Comparison of ENCODE assay signal across 8 mouse cellular contexts in the genomic region with DNA sequence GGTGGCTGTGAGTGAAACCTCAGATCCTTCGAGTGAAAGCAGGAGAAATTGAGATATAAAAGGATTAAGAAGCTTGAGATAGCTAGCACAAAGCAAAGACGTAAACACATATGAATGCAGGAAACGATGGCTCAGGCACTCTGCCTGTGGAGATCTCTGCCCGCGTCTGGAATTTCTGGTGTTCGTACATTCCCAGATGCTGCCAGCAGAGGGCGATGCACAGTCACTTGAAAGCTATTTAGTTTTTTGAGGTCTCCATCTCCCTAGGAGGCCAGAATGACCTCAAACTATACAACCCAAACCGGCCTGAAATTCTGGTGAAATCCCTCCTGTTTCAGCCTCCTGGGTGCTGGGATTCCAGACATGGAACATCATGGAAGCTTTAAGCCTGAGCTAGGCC. TPM values are rescaled to one million over a fixed set of nuclear protein-coding genes. Genes with fewer than 3 reads are reported as not detected.
DNase-seq lines count a peak whose midpoint lies in the region; TF ChIP-seq lines count a peak whose summit lies in the region.
"Had no signal": no experiment of that assay in that cellular context is flagged by ENCODE, and none has a peak within 500 bp of the region (broad histone marks: within the 10 kb centered on the region; RNA-seq: fewer than 3 reads in every experiment).

No protein-coding gene starts in this region.

- TF ChIP-seq EP300 in ES-Bruce4 (IDR thresholded peaks at IDR 0.05; ENCODE audit: insufficient read depth, low read depth, low read length) = no peak

- peaks cover 1% of the 10 kb centered on the region for H3K4me1 ChIP-seq in ES-Bruce4 (ENCODE audit: control insufficient read depth, insufficient read depth, low read length)
- no peaks in the 10 kb centered on the region for H3K4me1 ChIP-seq in spleen, adult 2 months (ENCODE audit: control insufficient read depth, insufficient read depth, insufficient read length)

- no peaks in the 10 kb centered on the region for H3K27me3 ChIP-seq in ES-Bruce4 (ENCODE audit: control insufficient read depth, insufficient read depth, low read length, poor library complexity, severe bottlenecking)
- H3K27me3 ChIP-seq in spleen, adult 2 months (ENCODE audit: control insufficient read depth, insufficient read depth, low read length) = no peaks in the 10 kb centered on the region

- no peaks in the 10 kb centered on the region for H3K36me3 ChIP-seq in ES-Bruce4 (ENCODE audit: control insufficient read depth, insufficient read depth, low read length, poor library complexity, severe bottlenecking)
- no peaks in the 10 kb centered on the region for H3K36me3 ChIP-seq in spleen, adult 2 months (ENCODE audit: control insufficient read depth, insufficient read depth, low read length)
- H3K36me3 ChIP-seq: lung, embryonic 15.5 days had no signal

- no peaks in the 10 kb centered on the region for H3K9me3 ChIP-seq in ES-Bruce4 (replicated peaks; ENCODE audit: control insufficient read depth, insufficient read depth, low read length, poor library complexity, severe bottlenecking)
- H3K9me3 ChIP-seq: lung, embryonic 15.5 days had no signal

- peak; percentile 75 for TF ChIP-seq CTCF in ES-Bruce4 (IDR thresholded peaks at IDR 0.05; ENCODE audit: low read depth, low read length)
- TF ChIP-seq CTCF in spleen, adult 2 months (IDR thresholded peaks at IDR 0.05; ENCODE audit: extremely low read depth, insufficient read depth, insufficient read length, insufficient replicate concordance) = peak; percentile 61; the same call in 1 of the 2 replicates

- WGBS in spleen, adult 2 months = 3% methylated on average over 8 of the region's 8 CpGs

- H3K27ac ChIP-seq in ES-Bruce4 (ENCODE audit: insufficient read depth, low read length) = no peak overlapping the region
- H3K27ac ChIP-seq in spleen, adult 2 months (ENCODE audit: insufficient read depth, low read length) = no peak overlapping the region
- H3K27ac ChIP-seq: lung, embryonic 15.5 days had no signal

- no peak for TF ChIP-seq POLR2A in ES-Bruce4 (IDR thresholded peaks at IDR 0.05; ENCODE audit: insufficient read depth, low read length)
- TF ChIP-seq POLR2A in spleen, adult 2 months (IDR thresholded peaks at IDR 0.05; ENCODE audit: low read depth, low read length) = no peak

- no peak overlapping the region for H3K4me3 ChIP-seq in ES-Bruce4 (ENCODE audit: low read depth, low read length)
- no peak overlapping the region for H3K4me3 ChIP-seq in spleen, adult 2 months (ENCODE audit: extremely low read depth, insufficient read depth, insufficient read length)
- H3K4me3 ChIP-seq: lung, embryonic 15.5 days had no signal

- H3K9ac ChIP-seq in ES-Bruce4 (ENCODE audit: low read depth, poor library complexity, severe bottlenecking) = no peak overlapping the region
- H3K9ac ChIP-seq: lung, embryonic 15.5 days had no signal

- peak; percentile 76 to 82 for DNase-seq in adrenal gland, adult 18-20 months (ENCODE audit: low spot score in 2 of 2)
- DNase-seq in embryo, embryonic 10.5 days (ENCODE audit: low spot score) = peak; percentile 92
- peak; percentile 26 to 78 for DNase-seq in heart, adult 9 months (ENCODE audit: low spot score in 2 of 2)
- DNase-seq in layer of hippocampus, adult 9-10 months (ENCODE audit: low spot score) = peak; percentile 77
- DNase-seq in lung, postnatal 36 days = peak; percentile 91
- DNase-seq in spleen, adult 2 months (ENCODE audit: low read depth in 1 of 2, low spot score in 2 of 2) = peak in 1 of 2 experiments; percentile 52

RNA-seq across cellular contexts. Expression of a gene that starts 5.5 kb away (rescaled TPM):
- not detected in 2 replicates for polyA plus RNA-seq in ES-Bruce4 (2011; ENCODE audit: insufficient read depth, insufficient read length, low read depth, missing spikeins)
- not detected for total RNA-seq in adrenal gland, adult 18-20 months (2021)
- 0.07 TPM in 1 of 2 replicates, not detected in the other for polyA plus RNA-seq in spleen, adult 2 months (2012; rRNA removed)
- polyA plus RNA-seq: lung, embryonic 15.5 days had no signal

RNA-seq across cellular contexts. Expression of a gene that starts 11.5 kb away (rescaled TPM):
- polyA plus RNA-seq in ES-Bruce4 (2011; ENCODE audit: insufficient read depth, insufficient read length, low read depth, missing spikeins) = 1.2 and 1.5 TPM in 2 replicates
- total RNA-seq in adrenal gland, adult 18-20 months (2021) = under 1 TPM; 0.36 to 0.90 TPM
- polyA plus RNA-seq in spleen, adult 2 months (2012; rRNA removed) = 0.18 and 0.28 TPM in 2 replicates

RNA-seq across cellular contexts. Expression of a gene that starts 56.1 kb away (rescaled TPM):
- polyA plus RNA-seq in ES-Bruce4 (2011; ENCODE audit: insufficient read depth, insufficient read length, low read depth, missing spikeins) = 0.97 and 1.9 TPM in 2 replicates
- total RNA-seq in adrenal gland, adult 18-20 months (2021) = 1 to 10 TPM; 1.8 to 2.5 TPM
- not detected in 2 replicates for polyA plus RNA-seq in spleen, adult 2 months (2012; rRNA removed)

RNA-seq across cellular contexts. Expression of a gene that starts 56.1 kb away (rescaled TPM):
- 7.8 and 8.7 TPM in 2 replicates for polyA plus RNA-seq in ES-Bruce4 (2011; ENCODE audit: insufficient read depth, insufficient read length, low read depth, missing spikeins)
- 10 to 100 TPM; 55.5 to 61.1 TPM for total RNA-seq in adrenal gland, adult 18-20 months (2021)
- polyA plus RNA-seq in spleen, adult 2 months (2012; rRNA removed) = 1.7 and 2.7 TPM in 2 replicates
